Mouse (Mus musculus) MEL (cell line): ENCODE measurements around the gene Rsrc1.

Experiments
- CHD1 ChIP-seq: IDR thresholded peaks from 2 replicates; pipeline ENCODE4 v1.6.1; 2012; ENCODE audit warnings: low read depth, mild to moderate bottlenecking, inconsistent platforms, low read length, improper control_type of control experiment
- CTCF ChIP-seq, 3 experiments: IDR thresholded peaks in 2 of 3; conservative IDR thresholded peaks in 1 of 3; 2 replicates each; pipeline ENCODE4 v1.5.1; 2011 to 2012; ENCODE audit warnings: low read length in 3 of 3, low read depth in 2 of 3, mild to moderate bottlenecking in 2 of 3, improper control_type of control experiment in 1 of 3, inconsistent platforms in 1 of 3, mixed read lengths in 1 of 3, moderate library complexity in 1 of 3; ENCODE audit not compliant: control insufficient read depth in 1 of 3, insufficient read depth in 1 of 3, poor library complexity in 1 of 3, severe bottlenecking in 1 of 3
- EP300 ChIP-seq, 2 experiments: IDR thresholded peaks; 2 replicates each; pipeline ENCODE4 v1.6.1; 2011; ENCODE audit warnings: improper control_type of control experiment in 2 of 2, low read length in 2 of 2, low read depth in 1 of 2, mild to moderate bottlenecking in 1 of 2
- MAX ChIP-seq: IDR thresholded peaks from 2 replicates; pipeline ENCODE4 v1.6.1; 2011; ENCODE audit warnings: low read length, improper control_type of control experiment
- MAZ ChIP-seq: IDR thresholded peaks from 2 replicates; pipeline ENCODE4 v1.6.1; 2012; ENCODE audit warnings: low read depth, mild to moderate bottlenecking, inconsistent platforms, low read length, improper control_type of control experiment
- POLR2A ChIP-seq, 2 experiments: IDR thresholded peaks; 2 replicates each; pipeline ENCODE4 v1.6.1; 2011 to 2012; ENCODE audit warnings: low read length in 2 of 2, mild to moderate bottlenecking in 2 of 2, control low read depth in 1 of 2, improper control_type of control experiment in 1 of 2, low read depth in 1 of 2, moderate library complexity in 1 of 2; ENCODE audit not compliant: control insufficient read depth in 1 of 2, insufficient read depth in 1 of 2, poor library complexity in 1 of 2
- POLR2AphosphoS5 ChIP-seq: IDR thresholded peaks from 2 replicates; pipeline ENCODE4 v1.6.1; 2012; ENCODE audit warnings: low read depth, borderline replicate concordance, mild to moderate bottlenecking, inconsistent platforms, low read length, moderate library complexity, mixed read lengths
- UBTF ChIP-seq: IDR thresholded peaks from 2 replicates; pipeline ENCODE4 v1.6.1; 2012; ENCODE audit warnings: low read depth, mild to moderate bottlenecking, inconsistent platforms, low read length, improper control_type of control experiment, moderate library complexity, borderline replicate concordance; ENCODE audit not compliant: insufficient read depth
- ZMIZ1 ChIP-seq: IDR thresholded peaks from 2 replicates; pipeline ENCODE4 v1.6.1; 2012; ENCODE audit warnings: low read depth, mild to moderate bottlenecking, inconsistent platforms, low read length, improper control_type of control experiment, moderate library complexity

- TF ChIP-seq EP300 (IDR thresholded peaks at IDR 0.05; ENCODE audit: low read depth in 1 of 2, low read length in 2 of 2) (no peak), ZMIZ1 (no peak), CHD1 (no peak), POLR2AphosphoS5 (no peak), MAX (no peak), MAZ (no peak), UBTF (no peak), POLR2A (IDR thresholded peaks at IDR 0.05; ENCODE audit: control insufficient read depth in 1 of 2, insufficient read depth in 1 of 2, low read depth in 1 of 2, low read length in 2 of 2, poor library complexity in 1 of 2) (no peak), CTCF (IDR thresholded peaks at IDR 0.05 in 2 of 3, conservative IDR thresholded peaks at IDR 0.05 in 1 of 3; ENCODE audit: control insufficient read depth in 1 of 3, insufficient read depth in 1 of 3, low read depth in 2 of 3, low read length in 3 of 3, poor library complexity in 1 of 3, severe bottlenecking in 1 of 3) (no peak)
These were observed 330.2 kb downstream of the Rsrc1 start for GRCm38 (mm10) chr3:67311436-67311835.
